Mouse (Mus musculus): ENCODE measurements around the gene Srpr. TPM values are rescaled to one million over a fixed set of nuclear protein-coding genes. Genes with fewer than 3 reads are reported as not detected.

Srpr gene
- polyA plus RNA-seq, 1 experiment from 2014 or later: 118 TPM

DNA sequence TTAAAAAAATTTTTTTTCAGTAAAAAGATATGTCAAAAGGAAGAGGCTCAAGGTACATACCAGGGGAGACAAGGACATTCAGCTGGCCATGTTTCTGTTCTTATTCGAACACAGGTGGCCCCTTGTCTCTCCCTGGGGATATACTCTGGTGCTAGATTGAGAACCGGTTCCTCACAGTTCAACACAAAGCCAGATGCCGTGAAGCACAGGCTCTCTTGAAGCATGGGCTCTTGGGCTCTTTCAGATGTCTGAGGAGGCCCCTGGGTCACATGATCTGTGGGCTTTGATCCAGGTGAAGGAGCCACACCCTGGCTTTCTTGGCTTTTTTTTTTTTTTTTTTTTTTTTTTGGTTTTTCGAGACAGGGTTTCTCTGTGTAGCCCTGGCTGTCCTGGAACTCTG, 13.5 kb upstream of the Srpr start:
- H3K4me3 ChIP-seq (ENCODE audit: low read depth, low read length): no peak overlapping the region
- H3K36me3 ChIP-seq (ENCODE audit: control insufficient read depth, insufficient read depth): peaks cover 39% of the 10 kb centered on the region
- H3K9me3 ChIP-seq (ENCODE audit: control insufficient read depth): no peaks in the 10 kb centered on the region
- no peak overlapping the region for H3K9ac ChIP-seq (ENCODE audit: low read depth, low read length)
- 55% methylated on average over 4 of the region's 4 CpGs for WGBS
- no peak overlapping the region for H3K27ac ChIP-seq (ENCODE audit: low read depth, low read length)
- no peak for ATAC-seq
- no peak overlapping the region for H3K4me2 ChIP-seq (replicated peaks; ENCODE audit: low read depth)
- no peak for TF ChIP-seq CTCF (IDR thresholded peaks at IDR 0.05; ENCODE audit: low read depth)
- no peaks in the 10 kb centered on the region for H3K27me3 ChIP-seq (replicated peaks; ENCODE audit: control insufficient read depth, insufficient read depth, low read length)
- H3K4me1 ChIP-seq (replicated peaks; ENCODE audit: control insufficient read depth, insufficient read depth, low read length): no peaks in the 10 kb centered on the region

DNA sequence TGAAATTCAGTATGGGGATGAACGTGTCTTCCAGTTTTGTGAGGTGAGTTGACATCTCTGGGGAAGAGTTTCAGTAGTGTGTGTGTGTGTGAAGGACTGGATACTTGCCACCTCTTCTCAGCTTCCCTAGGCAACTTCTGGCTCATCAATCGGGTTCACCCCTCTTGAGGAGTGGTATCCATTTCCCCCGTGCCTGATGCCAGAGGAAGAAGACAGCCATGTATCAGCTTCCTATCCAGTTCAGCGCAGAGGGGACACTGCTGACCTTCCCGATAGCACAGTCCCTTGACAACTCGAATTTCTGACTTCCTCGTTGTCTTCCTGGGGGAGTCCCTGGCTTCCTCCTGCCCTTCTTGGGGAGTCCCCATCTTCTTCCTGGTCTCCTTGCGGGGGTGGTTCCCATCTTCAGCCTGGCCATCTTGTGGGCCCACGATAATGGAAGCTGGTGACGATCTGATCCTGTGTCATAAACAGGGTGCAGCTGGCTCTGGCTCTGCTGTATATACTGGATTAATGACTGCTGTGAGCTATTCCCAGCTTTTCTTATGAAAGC, 12.5 kb upstream of the Srpr start:
- no peaks in the 10 kb centered on the region for H3K27me3 ChIP-seq (replicated peaks; ENCODE audit: control insufficient read depth, insufficient read depth, low read length)
- no peak overlapping the region for H3K4me2 ChIP-seq (replicated peaks; ENCODE audit: low read depth)
- no peaks in the 10 kb centered on the region for H3K4me1 ChIP-seq (replicated peaks; ENCODE audit: control insufficient read depth, insufficient read depth, low read length)
- TF ChIP-seq CTCF (IDR thresholded peaks at IDR 0.05; ENCODE audit: low read depth): no peak
- H3K9me3 ChIP-seq (ENCODE audit: control insufficient read depth): no peaks in the 10 kb centered on the region
- H3K4me3 ChIP-seq (ENCODE audit: low read depth, low read length): no peak overlapping the region
- WGBS: 84% methylated on average over 10 of the region's 10 CpGs
- peaks cover 40% of the 10 kb centered on the region for H3K36me3 ChIP-seq (ENCODE audit: control insufficient read depth, insufficient read depth)
- no peak overlapping the region for H3K9ac ChIP-seq (ENCODE audit: low read depth, low read length)
- ATAC-seq: no peak
- H3K27ac ChIP-seq (ENCODE audit: low read depth, low read length): no peak overlapping the region

DNA sequence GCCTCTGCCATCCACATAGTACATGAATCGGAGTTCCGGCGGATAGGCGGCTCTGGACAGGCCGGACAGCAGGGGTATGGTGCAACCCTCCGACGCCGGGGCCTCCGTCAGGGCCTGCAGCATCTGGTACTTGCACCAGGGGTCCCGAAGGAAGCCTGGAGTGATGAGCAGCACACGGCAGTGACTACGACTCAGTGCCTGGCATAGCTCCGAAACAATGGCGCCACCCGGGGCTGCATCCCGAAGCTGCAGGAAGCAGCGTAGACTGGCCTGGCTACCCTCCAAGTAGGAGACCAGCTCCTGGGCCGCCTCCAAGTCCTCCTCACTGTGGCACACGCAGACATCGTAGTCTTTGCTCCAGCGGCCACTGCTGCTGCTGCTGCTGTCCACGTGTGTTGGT, 11.3 kb upstream of the Srpr start:
- TF ChIP-seq CTCF (IDR thresholded peaks at IDR 0.05; ENCODE audit: low read depth): no peak
- Histone ChIP-seq H3K9me3 (ENCODE audit: control insufficient read depth) (no peaks in the 10 kb centered on the region), H3K36me3 (ENCODE audit: control insufficient read depth, insufficient read depth) (peaks cover 40% of the 10 kb centered on the region), H3K27me3 (replicated peaks; ENCODE audit: control insufficient read depth, insufficient read depth, low read length) (no peaks in the 10 kb centered on the region), H3K27ac (ENCODE audit: low read depth, low read length) (no peak overlapping the region), H3K4me2 (replicated peaks; ENCODE audit: low read depth) (no peak overlapping the region), H3K4me1 (replicated peaks; ENCODE audit: control insufficient read depth, insufficient read depth, low read length) (no peaks in the 10 kb centered on the region), H3K9ac (ENCODE audit: low read depth, low read length) (no peak overlapping the region), H3K4me3 (ENCODE audit: low read depth, low read length) (no peak overlapping the region)
- WGBS: 77% methylated on average over 22 of the region's 22 CpGs
- 0 out of 2 replicates have a peak, but pooled peaks have one; percentile 10 for ATAC-seq

DNA sequence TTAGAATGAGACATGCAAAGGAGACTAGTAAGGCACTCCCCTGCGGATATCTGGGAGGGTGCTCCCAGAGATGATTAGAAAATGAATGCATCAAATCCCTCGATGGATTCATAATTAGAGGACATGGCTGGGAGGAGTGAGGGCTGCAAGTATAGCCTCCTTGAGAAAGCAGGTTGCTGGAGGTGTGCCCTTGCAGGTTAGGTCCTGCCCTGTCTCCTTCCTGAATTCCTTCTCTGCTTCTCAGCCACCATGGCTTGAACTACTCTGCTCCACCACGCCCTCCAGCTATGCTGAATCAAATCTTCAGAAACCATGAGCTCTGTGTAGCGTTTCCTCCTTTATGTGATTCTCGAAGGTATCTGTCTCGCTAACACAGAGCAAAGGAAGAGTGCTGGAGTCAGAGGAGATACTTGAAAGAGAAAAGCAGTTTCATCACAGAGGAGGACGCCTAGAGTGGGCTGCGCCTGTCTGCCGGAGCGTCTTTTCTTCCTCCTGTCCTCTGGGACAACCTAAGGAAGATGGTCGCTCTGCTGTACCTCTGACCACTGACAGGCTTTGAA, 6.9 kb upstream of the Srpr start:
- H3K27ac ChIP-seq (ENCODE audit: low read depth, low read length): no peak overlapping the region
- H3K4me1 ChIP-seq (replicated peaks; ENCODE audit: control insufficient read depth, insufficient read depth, low read length): no peaks in the 10 kb centered on the region
- H3K9ac ChIP-seq (ENCODE audit: low read depth, low read length): no peak overlapping the region
- WGBS: 83% methylated on average over 11 of the region's 11 CpGs
- TF ChIP-seq CTCF (IDR thresholded peaks at IDR 0.05; ENCODE audit: low read depth): no peak
- H3K4me2 ChIP-seq (replicated peaks; ENCODE audit: low read depth): no peak overlapping the region
- H3K27me3 ChIP-seq (replicated peaks; ENCODE audit: control insufficient read depth, insufficient read depth, low read length): no peaks in the 10 kb centered on the region
- ATAC-seq: no peak
- no peaks in the 10 kb centered on the region for H3K9me3 ChIP-seq (ENCODE audit: control insufficient read depth)
- peaks cover 29% of the 10 kb centered on the region for H3K36me3 ChIP-seq (ENCODE audit: control insufficient read depth, insufficient read depth)
- H3K4me3 ChIP-seq (ENCODE audit: low read depth, low read length): no peak overlapping the region

DNA sequence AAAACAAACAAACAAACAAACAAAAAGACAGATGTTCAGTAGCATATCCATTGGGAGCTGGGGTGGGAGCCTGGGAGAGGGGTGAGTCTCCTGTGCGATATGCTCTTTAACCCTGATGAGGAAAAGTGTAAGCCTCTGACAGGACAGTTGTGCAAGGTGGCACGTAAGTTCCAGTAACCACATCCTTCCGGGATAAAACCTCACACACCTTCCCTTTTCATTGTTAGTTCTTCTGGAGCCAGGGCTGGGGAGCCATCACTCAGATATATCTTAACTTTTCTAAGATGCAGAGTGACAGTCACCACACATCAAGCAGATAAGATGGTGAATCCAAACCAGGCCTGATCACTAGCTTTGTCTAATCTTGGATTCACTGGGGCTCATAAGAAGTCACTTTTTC, 5.9 kb upstream of the Srpr start:
- Histone ChIP-seq H3K27ac (ENCODE audit: low read depth, low read length) (no peak overlapping the region), H3K27me3 (replicated peaks; ENCODE audit: control insufficient read depth, insufficient read depth, low read length) (no peaks in the 10 kb centered on the region), H3K4me2 (replicated peaks; ENCODE audit: low read depth) (no peak overlapping the region), H3K4me3 (ENCODE audit: low read depth, low read length) (no peak overlapping the region), H3K4me1 (replicated peaks; ENCODE audit: control insufficient read depth, insufficient read depth, low read length) (no peaks in the 10 kb centered on the region), H3K9ac (ENCODE audit: low read depth, low read length) (no peak overlapping the region), H3K9me3 (ENCODE audit: control insufficient read depth) (no peaks in the 10 kb centered on the region), H3K36me3 (ENCODE audit: control insufficient read depth, insufficient read depth) (peaks cover 19% of the 10 kb centered on the region)
- ATAC-seq: no peak
- 91% methylated on average over 3 of the region's 3 CpGs for WGBS
- TF ChIP-seq CTCF (IDR thresholded peaks at IDR 0.05; ENCODE audit: low read depth): no peak

DNA sequence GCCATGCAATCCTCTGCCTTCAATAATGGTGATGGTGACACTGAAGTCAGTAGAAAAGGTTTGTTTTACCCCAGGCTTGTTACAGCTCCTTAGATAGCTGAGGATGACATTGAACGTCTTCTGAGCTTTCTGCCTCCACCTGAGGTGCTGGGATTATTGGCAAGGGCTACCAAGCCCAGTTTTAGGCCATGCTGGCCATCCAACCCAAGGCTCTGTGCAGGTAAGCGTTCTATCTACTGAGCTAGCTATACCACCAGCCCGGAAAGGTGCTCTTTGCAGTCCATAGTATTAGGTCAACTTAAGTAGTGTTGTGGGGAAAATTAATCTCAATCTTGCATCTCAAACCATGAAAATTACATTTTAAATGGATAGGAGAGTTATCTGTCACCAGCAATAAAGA, 2.4 kb upstream of the Srpr start:
- H3K36me3 ChIP-seq (ENCODE audit: control insufficient read depth, insufficient read depth): no peaks in the 10 kb centered on the region
- H3K4me3 ChIP-seq (ENCODE audit: low read depth, low read length): no peak overlapping the region
- H3K9ac ChIP-seq (ENCODE audit: low read depth, low read length): no peak overlapping the region
- ATAC-seq: no peak
- no peaks in the 10 kb centered on the region for H3K4me1 ChIP-seq (replicated peaks; ENCODE audit: control insufficient read depth, insufficient read depth, low read length)
- no peaks in the 10 kb centered on the region for H3K27me3 ChIP-seq (replicated peaks; ENCODE audit: control insufficient read depth, insufficient read depth, low read length)
- TF ChIP-seq CTCF (IDR thresholded peaks at IDR 0.05; ENCODE audit: low read depth): no peak
- H3K27ac ChIP-seq (ENCODE audit: low read depth, low read length): no peak overlapping the region
- H3K9me3 ChIP-seq (ENCODE audit: control insufficient read depth): no peaks in the 10 kb centered on the region
- 96% methylated on average over 3 of the region's 3 CpGs for WGBS
- H3K4me2 ChIP-seq (replicated peaks; ENCODE audit: low read depth): no peak overlapping the region
